In the genomic region with DNA sequence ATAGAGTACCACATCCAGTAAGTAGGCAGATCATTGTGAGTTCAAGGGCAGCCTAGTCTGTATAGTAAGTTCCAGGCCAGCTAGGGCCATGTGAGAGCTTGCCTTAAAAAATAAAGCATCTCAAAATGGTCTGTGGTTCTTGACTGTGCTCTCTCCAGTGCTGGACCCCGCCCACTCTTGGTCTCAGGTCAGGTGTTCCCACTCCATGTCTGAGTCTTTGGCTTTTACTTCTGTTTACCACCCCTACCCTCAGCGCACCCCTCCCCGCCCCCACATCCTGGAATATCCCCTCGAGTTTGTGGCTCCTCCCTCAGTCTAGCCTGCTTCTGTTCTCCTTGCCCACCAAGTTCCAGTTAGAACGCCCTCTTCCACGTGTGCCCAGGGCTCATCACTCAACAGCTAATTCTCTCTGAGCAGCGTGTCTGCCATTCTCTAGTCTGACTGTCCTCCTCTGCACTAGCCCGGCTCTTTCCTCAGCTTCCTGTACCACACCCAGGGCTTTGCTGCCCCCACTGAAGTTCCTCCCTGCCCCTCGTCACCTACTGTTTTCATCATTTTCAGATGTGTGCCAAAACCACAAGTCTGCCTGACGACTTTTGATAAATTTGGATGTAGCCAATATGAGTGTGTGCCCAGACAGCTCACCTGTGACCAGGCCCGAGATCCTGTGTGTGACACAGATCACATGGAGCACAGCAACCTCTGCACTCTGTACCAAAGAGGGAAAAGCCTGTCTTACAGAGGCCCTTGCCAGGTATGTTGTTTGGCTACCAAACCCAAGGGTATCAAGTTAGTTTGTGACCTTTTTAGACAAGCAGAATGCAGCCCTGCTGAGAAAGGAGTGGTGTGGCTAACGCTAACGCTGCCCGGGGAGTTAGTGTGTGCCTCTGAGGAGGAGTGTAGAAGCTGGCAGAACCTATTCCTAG, we compare ENCODE assay signal across 17 mouse cellular contexts. TPM values are rescaled to one million over a fixed set of nuclear protein-coding genes. Genes with fewer than 3 reads are reported as not detected.
DNase-seq lines count a peak whose midpoint lies in the region; ATAC-seq and TF ChIP-seq lines count a peak whose summit lies in the region.
"Had no signal": no experiment of that assay in that cellular context is flagged by ENCODE, and none has a peak within 500 bp of the region (broad histone marks: within the 10 kb centered on the region; RNA-seq: fewer than 3 reads in every experiment).

No protein-coding gene starts in this region.

- 0 out of 4 replicates have a peak, but pooled peaks of 1 of the 2 experiments have one; percentile 7 for TF ChIP-seq EP300 in MEL (IDR thresholded peaks at IDR 0.05; ENCODE audit: low read depth in 1 of 2, low read length in 2 of 2)

- no peak for TF ChIP-seq POLR2A in MEL (IDR thresholded peaks at IDR 0.05; ENCODE audit: control insufficient read depth in 1 of 2, insufficient read depth in 1 of 2, low read depth in 1 of 2, low read length in 2 of 2, poor library complexity in 1 of 2)

- H3K9me3 ChIP-seq in kidney, postnatal 0 days (replicated peaks; ENCODE audit: low read length), result no peaks in the 10 kb centered on the region
- H3K9me3 ChIP-seq in MEL (replicated peaks; ENCODE audit: insufficient read depth, low read length), result no peaks in the 10 kb centered on the region
- H3K9me3 ChIP-seq in liver, embryonic 12.5 days (replicated peaks), result no peaks in the 10 kb centered on the region
- H3K9me3 ChIP-seq: embryonic facial prominence, embryonic 13.5 days; megakaryocyte, embryonic 14.5 days; neural tube, embryonic 12.5 days had no signal

- H3K36me3 ChIP-seq in kidney, postnatal 0 days (ENCODE audit: insufficient read depth, low read length), result peaks cover 6% of the 10 kb centered on the region
- peaks cover 0 to 9% of the 10 kb centered on the region in 2 experiments; a peak in 2 of 4 replicates for H3K36me3 ChIP-seq in MEL (ENCODE audit: control insufficient read depth in 1 of 2, insufficient read depth in 2 of 2, low read length in 2 of 2)
- H3K36me3 ChIP-seq in liver, embryonic 12.5 days, result peaks cover 3% of the 10 kb centered on the region; the same call in 1 of the 2 replicates

- no peak for TF ChIP-seq CTCF in kidney, postnatal 0 days (IDR thresholded peaks at IDR 0.05; ENCODE audit: low read depth)
- no peak for TF ChIP-seq CTCF in MEL (IDR thresholded peaks at IDR 0.05 in 2 of 3, conservative IDR thresholded peaks at IDR 0.05 in 1 of 3; ENCODE audit: control insufficient read depth in 1 of 3, insufficient read depth in 1 of 3, low read depth in 2 of 3, low read length in 3 of 3, poor library complexity in 1 of 3, severe bottlenecking in 1 of 3)

- no peaks in the 10 kb centered on the region for H3K79me2 ChIP-seq in MEL (ENCODE audit: control insufficient read depth, insufficient read depth, low read length, poor library complexity)

- DNase-seq in kidney, postnatal 0 days (ENCODE audit: low spot score), result peak; percentile 4
- DNase-seq in kidney, postnatal 36 days, result no peak
- DNase-seq in MEL (ENCODE audit: low read depth, low spot score), result peak; percentile 13
- DNase-seq in natural killer cell, adult 2 months (ENCODE audit: low spot score in 2 of 2), result peak; percentile 66 to 73
- DNase-seq in urinary bladder, postnatal 25 days (ENCODE audit: low spot score), result no peak
- no peak for DNase-seq in heart, postnatal 14 days
- DNase-seq in heart, adult 8-10 months (ENCODE audit: low spot score), result no peak
- DNase-seq: cerebellum, adult 11-12 months; forebrain, postnatal 0 days had no signal

- intact Hi-C loops in heart, postnatal 14 days (cut with DNase I), result no loop called here

- no peaks in the 10 kb centered on the region for H3K4me1 ChIP-seq in kidney, postnatal 0 days (replicated peaks; ENCODE audit: insufficient read depth, low read length)
- H3K4me1 ChIP-seq in MEL (ENCODE audit: control insufficient read depth in 1 of 2, insufficient read depth in 2 of 2, low read length in 2 of 2), result peaks cover 0 to 14% of the 10 kb centered on the region in 2 experiments; a peak in 2 of 4 replicates
- H3K4me1 ChIP-seq in liver, embryonic 12.5 days, result peaks cover 12% of the 10 kb centered on the region
- H3K4me1 ChIP-seq: embryonic facial prominence, embryonic 13.5 days; neural tube, embryonic 12.5 days had no signal

- no peak overlapping the region for H3K9ac ChIP-seq in kidney, postnatal 0 days (ENCODE audit: low read depth, low read length)
- no peak overlapping the region for H3K9ac ChIP-seq in MEL (ENCODE audit: control insufficient read depth, low read depth, low read length, poor library complexity, severe bottlenecking)
- H3K9ac ChIP-seq in liver, embryonic 12.5 days, result no peak overlapping the region
- H3K9ac ChIP-seq: embryonic facial prominence, embryonic 13.5 days; forebrain, postnatal 0 days; neural tube, embryonic 12.5 days had no signal

- WGBS in kidney, postnatal 0 days, result 74% methylated on average over 14 of the region's 14 CpGs
- WGBS in liver, embryonic 12.5 days (ENCODE audit: insufficient replicate concordance), result 39% methylated on average over 14 of the region's 14 CpGs

- H3K27me3 ChIP-seq in kidney, postnatal 0 days (ENCODE audit: insufficient read depth, low read length), result no peaks in the 10 kb centered on the region
- no peaks in the 10 kb centered on the region for H3K27me3 ChIP-seq in MEL (ENCODE audit: control insufficient read depth in 1 of 2, insufficient read depth in 2 of 2, low read length in 2 of 2)
- H3K27me3 ChIP-seq in liver, embryonic 12.5 days (replicated peaks), result no peaks in the 10 kb centered on the region
- H3K27me3 ChIP-seq: embryonic facial prominence, embryonic 13.5 days; neural tube, embryonic 12.5 days had no signal

- no peak for ATAC-seq in kidney, postnatal 0 days (replicated peaks; ENCODE audit: low FRiP score, low read depth)
- ATAC-seq in liver, embryonic 12.5 days, result peak; percentile 58
- ATAC-seq: forebrain, postnatal 0 days had no signal

- no peak for TF ChIP-seq RAD21 in MEL (IDR thresholded peaks at IDR 0.05; ENCODE audit: low read depth, low read length)

- H3K27ac ChIP-seq in kidney, postnatal 0 days, result no peak overlapping the region
- 0 out of 2 replicates have a peak overlapping the region, but pooled peaks have one; percentile 12 for H3K27ac ChIP-seq in MEL (ENCODE audit: control insufficient read depth, low read depth, low read length)
- 0 out of 2 replicates have a peak overlapping the region, but pooled peaks have one; percentile 8 for H3K27ac ChIP-seq in liver, embryonic 12.5 days
- H3K27ac ChIP-seq: embryonic facial prominence, embryonic 13.5 days; neural tube, embryonic 12.5 days had no signal

- H3K4me2 ChIP-seq in kidney, postnatal 0 days (ENCODE audit: low read length), result no peak overlapping the region
- H3K4me2 ChIP-seq in liver, embryonic 12.5 days, result peak overlapping the region; percentile 29
- H3K4me2 ChIP-seq: embryonic facial prominence, embryonic 13.5 days; neural tube, embryonic 12.5 days had no signal

- H3K4me3 ChIP-seq in kidney, postnatal 0 days (replicated peaks; ENCODE audit: low read depth, low read length), result no peak overlapping the region
- H3K4me3 ChIP-seq in MEL (ENCODE audit: control insufficient read depth in 1 of 2, insufficient read depth in 1 of 2, low read depth in 2 of 2, low read length in 2 of 2), result no peak overlapping the region
- no peak overlapping the region for H3K4me3 ChIP-seq in liver, embryonic 12.5 days
- H3K4me3 ChIP-seq: embryonic facial prominence, embryonic 13.5 days; megakaryocyte, embryonic 14.5 days; neural tube, embryonic 12.5 days had no signal

TF ChIP-seq in MEL, 35 proteins besides CTCF, POLR2A, EP300 and RAD21:
- TF ChIP-seq NRF1 (IDR thresholded peaks at IDR 0.05; ENCODE audit: insufficient read depth, low read depth, low read length, poor library complexity, severe bottlenecking) (no peak), SMC3 (IDR thresholded peaks at IDR 0.05; ENCODE audit: low read depth, low read length) (no peak), KAT2A (conservative IDR thresholded peaks at IDR 0.05; ENCODE audit: low read depth, low read length) (no peak), POLR2AphosphoS5 (IDR thresholded peaks at IDR 0.05; ENCODE audit: borderline replicate concordance, low read depth, low read length) (no peak), GABPA (IDR thresholded peaks at IDR 0.05; ENCODE audit: low read depth, low read length) (no peak), NELFE (IDR thresholded peaks at IDR 0.05; ENCODE audit: low read depth, low read length) (no peak), MAX (IDR thresholded peaks at IDR 0.05; ENCODE audit: low read length) (no peak), ZNF384 (IDR thresholded peaks at IDR 0.05; ENCODE audit: low read depth, low read length) (no peak), RCOR1 (IDR thresholded peaks at IDR 0.05; ENCODE audit: low read depth, low read length) (no peak), MEF2A (IDR thresholded peaks at IDR 0.05; ENCODE audit: extremely low read depth, insufficient replicate concordance, low read depth, low read length, poor library complexity, severe bottlenecking) (no peak), ZKSCAN1 (IDR thresholded peaks at IDR 0.05; ENCODE audit: low read depth, low read length) (no peak), ELF1 (IDR thresholded peaks at IDR 0.05; ENCODE audit: low read depth, low read length) (no peak), E2F4 (IDR thresholded peaks at IDR 0.05; ENCODE audit: borderline replicate concordance, low read depth, low read length) (no peak), TCF12 (IDR thresholded peaks at IDR 0.05; ENCODE audit: low read depth, low read length) (no peak)

RNA-seq across cellular contexts. Expression of a gene that starts 20.2 kb away (rescaled TPM):
- polyA plus RNA-seq in kidney, postnatal 0 days (2015; fragmentation: Nextera tagmentation; extraction: Ambion mirVana), result 54.9 and 59.1 TPM in 2 replicates
- 22.8 and 30.6 TPM in 2 replicates for total RNA-seq in MEL (2012; rRNA removed)
- 10 to 100 TPM in 1 of 2 experiments, not detected in 1; 25.0 TPM for polyA plus RNA-seq in MEL (2012; ENCODE audit: insufficient read depth in 1 of 2, insufficient read length in 2 of 2, low read depth in 1 of 2, low replicate concordance in 2 of 2, missing spikeins in 1 of 2)
- polyA plus RNA-seq in liver, embryonic 12.5 days (2016; fragmentation: Nextera tagmentation; extraction: Ambion mirVana), result 45.8 and 46.6 TPM in 2 replicates
- total RNA-seq in heart, postnatal 14 days (2021), result 1 to 10 TPM; 5.5 to 8.9 TPM
- total RNA-seq in heart, adult 8-10 months (2022), result 1 to 10 TPM; 2.3 to 5.2 (median 2.8) TPM

RNA-seq across cellular contexts. Expression of a gene that starts 46.3 kb away (rescaled TPM):
- not detected in 2 replicates for polyA plus RNA-seq in kidney, postnatal 0 days (2015; fragmentation: Nextera tagmentation; extraction: Ambion mirVana)
- total RNA-seq in MEL (2012; rRNA removed), result not detected in 2 replicates
- polyA plus RNA-seq in MEL (2012; ENCODE audit: insufficient read depth in 1 of 2, insufficient read length in 2 of 2, low read depth in 1 of 2, low replicate concordance in 2 of 2, missing spikeins in 1 of 2), result under 1 TPM in 1 of 2 experiments, not detected in 1; 0.04 TPM
- not detected in 2 replicates for polyA plus RNA-seq in liver, embryonic 12.5 days (2016; fragmentation: Nextera tagmentation; extraction: Ambion mirVana)
- not detected for total RNA-seq in heart, postnatal 14 days (2021)
- total RNA-seq in heart, adult 8-10 months (2022), result not detected
- total RNA-seq: left cerebral cortex, postnatal 14 days had no signal
- polyA plus RNA-seq: embryonic facial prominence, embryonic 13.5 days; forebrain, postnatal 0 days; heart, embryonic 16.5 days; kidney, embryonic 14.5 days; neural tube, embryonic 12.5 days; small intestine, adult 2 months had no signal

Comparison
In these comparisons a context has a peak if more than half of its experiments do, and no peak if none do; other contexts are left out.
1. DNase-seq: peak in kidney, postnatal 0 days (single experiment), MEL (single experiment) and natural killer cell, adult 2 months (2 of 2); none in kidney, postnatal 36 days (0 of 2), urinary bladder, postnatal 25 days (single experiment), heart, postnatal 14 days (0 of 2) and heart, adult 8-10 months (single experiment).